Mouse (Mus musculus) brain, embryonic 18.5 days (tissue): Measurements from ENCODE around the gene Rab31.
"Not testable (repeated sequence)": the region's sequence is repeated elsewhere in the genome, so short reads cannot be mapped to it uniquely, and the experiment has no call there.

ENCODE experiments used
- DNase-seq: peaks from one replicate; pipeline ENCODE4 v3.0.0-alpha.2; 2012; ENCODE audit warnings: low read depth, low spot score

The Rab31 gene

DNA sequence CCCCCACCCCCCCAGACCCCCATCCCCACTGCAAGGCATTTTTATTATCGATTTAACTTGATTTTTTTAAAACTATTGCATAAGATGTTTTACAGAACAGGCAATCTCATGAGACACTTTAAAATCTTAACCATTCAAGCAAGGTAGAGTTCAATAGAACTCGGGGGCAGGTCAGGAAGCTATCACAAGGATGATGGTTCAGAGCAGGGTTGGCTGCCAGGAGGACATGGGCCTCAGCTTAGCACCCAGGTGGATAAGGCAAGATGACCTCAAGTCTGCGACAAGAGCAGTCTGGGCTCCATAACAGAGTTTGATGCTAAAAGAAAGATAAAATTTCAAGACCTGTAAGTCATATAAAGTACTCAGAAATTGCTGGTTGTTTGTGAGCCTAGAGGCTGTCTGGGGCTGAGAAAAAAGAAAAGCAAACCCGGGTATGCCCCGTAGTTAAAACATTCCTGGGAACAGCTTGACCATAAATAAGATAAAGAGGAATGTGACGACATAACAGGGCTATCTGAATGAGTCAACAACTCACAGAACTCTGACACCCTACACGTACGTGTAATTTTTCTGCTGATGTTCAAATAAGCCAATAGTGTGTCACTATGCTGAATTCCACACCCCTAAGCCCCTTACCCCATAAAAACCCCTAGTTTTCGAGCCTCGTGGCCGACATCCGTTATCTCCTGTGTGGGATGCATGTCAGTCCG is 143.6 kb downstream of the Rab31 start:
- not testable (repeated sequence) for DNase-seq

DNA sequence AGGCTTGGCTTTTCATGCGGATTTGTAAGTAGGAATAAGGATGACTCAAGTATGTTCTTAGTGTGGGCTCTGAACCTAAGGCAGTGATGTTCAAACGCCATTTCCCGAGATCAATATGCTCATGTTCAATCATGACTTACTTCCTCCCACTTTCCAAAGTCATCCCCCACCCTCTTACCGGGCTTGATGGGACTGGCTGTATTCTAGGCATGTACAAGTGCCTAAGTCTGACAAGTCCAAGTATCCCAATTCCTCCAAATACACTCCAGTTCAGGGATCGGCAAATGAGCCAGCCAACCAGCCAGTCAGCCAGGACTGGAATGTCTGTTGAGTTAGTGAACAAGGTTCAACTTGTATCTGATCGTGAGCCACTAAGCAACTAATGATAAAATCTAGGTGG is 146.3 kb downstream of the Rab31 start:
- DNase-seq, result no peak

GRCm38 (mm10) chr17:65625563-65625962 is 147.0 kb downstream of the Rab31 start:
- no peak for DNase-seq

- no peak for DNase-seq
Measured at GRCm38 (mm10) chr17:65623130-65623529, 149.4 kb downstream of the Rab31 start.

GRCm38 (mm10) chr17:65618431-65618830 is 154.1 kb downstream of the Rab31 start:
- DNase-seq, result no peak

GRCm38 (mm10) chr17:65615678-65616077 is 156.9 kb downstream of the Rab31 start:
- DNase-seq, result no peak

GRCm38 (mm10) chr17:65614431-65614830 is 158.1 kb downstream of the Rab31 start:
- no peak for DNase-seq

- DNase-seq, result peak; percentile 94
Measured at GRCm38 (mm10) chr17:65613463-65614412, 158.8 kb downstream of the Rab31 start, which contains the start of gene Vapa. Gene Vapa (minus strand): TSS chr17:65613555.

DNA sequence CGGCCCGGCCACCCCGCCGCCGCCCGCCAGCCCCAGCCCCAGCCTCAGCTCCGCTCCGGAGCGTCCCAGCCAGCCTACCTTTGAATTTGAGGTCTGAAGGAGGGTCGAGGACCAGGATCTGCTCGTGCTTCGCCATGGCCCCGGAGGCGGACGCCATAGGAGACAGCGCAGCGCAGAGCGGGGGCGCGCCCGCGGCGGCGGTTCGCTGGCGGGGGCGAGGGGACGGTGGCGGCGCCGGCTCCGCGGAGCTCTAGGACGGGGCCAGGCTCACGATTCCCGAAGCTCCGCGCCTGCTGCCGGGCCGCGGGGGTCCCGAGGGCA is 159.4 kb downstream of the Rab31 start:
- no peak for DNase-seq

GRCm38 (mm10) chr17:65612391-65613141 is 160.0 kb downstream of the Rab31 start:
- no peak for DNase-seq

DNA sequence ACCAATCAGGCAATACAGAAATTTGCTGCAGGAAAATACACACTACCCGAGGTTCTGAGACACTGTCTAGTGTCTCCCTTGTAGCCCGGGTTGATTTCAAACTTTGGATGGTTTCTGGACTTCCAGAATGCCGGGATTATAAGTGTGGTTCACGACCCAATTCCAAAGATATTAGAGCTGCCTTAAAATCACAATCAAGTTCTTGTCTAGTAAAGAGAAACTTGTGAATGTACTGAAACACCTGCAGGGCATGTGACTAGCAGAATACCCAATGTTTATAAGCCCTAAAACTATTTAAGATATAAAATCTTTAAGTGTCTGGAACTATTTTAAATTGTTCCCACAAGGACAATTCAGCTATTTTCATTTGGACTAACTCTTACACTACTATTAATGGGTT is 160.8 kb downstream of the Rab31 start:
- DNase-seq, result no peak

- DNase-seq, result no peak
Measured at GRCm38 (mm10) chr17:65608743-65609142, 163.8 kb downstream of the Rab31 start.

- DNase-seq, result no peak
Measured at GRCm38 (mm10) chr17:65608312-65608687, 164.3 kb downstream of the Rab31 start.

- DNase-seq, result no peak
Measured at GRCm38 (mm10) chr17:65607574-65608311, 164.8 kb downstream of the Rab31 start.

DNA sequence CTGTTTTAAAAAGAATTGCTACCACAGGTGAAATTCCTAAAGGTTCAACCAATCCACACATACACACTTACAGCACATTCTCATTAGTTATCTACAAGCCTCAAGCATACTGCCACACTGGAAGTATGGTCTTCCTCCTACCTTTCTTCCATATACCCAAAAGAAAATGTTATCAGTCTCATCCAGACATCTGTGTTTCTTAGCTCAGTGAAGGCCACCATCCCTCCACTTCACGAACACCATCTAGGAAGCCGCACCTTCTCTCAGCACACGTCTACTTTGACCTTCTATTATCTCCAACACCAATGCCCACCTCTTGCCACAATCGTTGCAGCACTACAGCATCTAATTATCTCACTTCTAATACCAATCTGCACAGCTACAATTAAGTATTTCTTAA is 166.5 kb downstream of the Rab31 start:
- no peak for DNase-seq

- no peak for DNase-seq
Measured at GRCm38 (mm10) chr17:65604892-65605291, 167.7 kb downstream of the Rab31 start.

- DNase-seq, result no peak
Measured at GRCm38 (mm10) chr17:65604315-65604714, 168.2 kb downstream of the Rab31 start.
